Mouse (Mus musculus): ENCODE results near the gene Timd2. TPM values are rescaled to one million over a fixed set of nuclear protein-coding genes. Genes with fewer than 3 reads are reported as not detected.
A peak's percentile ranks its signal among the peaks of the same experiment; 100 is the strongest.
"Not testable (repeated sequence)": the region's sequence is repeated elsewhere in the genome, so short reads cannot be mapped to it uniquely, and the experiment has no call there.

Timd2 gene
- polyA plus RNA-seq, 1 experiment from 2014 or later, result 0.15 TPM

DNA sequence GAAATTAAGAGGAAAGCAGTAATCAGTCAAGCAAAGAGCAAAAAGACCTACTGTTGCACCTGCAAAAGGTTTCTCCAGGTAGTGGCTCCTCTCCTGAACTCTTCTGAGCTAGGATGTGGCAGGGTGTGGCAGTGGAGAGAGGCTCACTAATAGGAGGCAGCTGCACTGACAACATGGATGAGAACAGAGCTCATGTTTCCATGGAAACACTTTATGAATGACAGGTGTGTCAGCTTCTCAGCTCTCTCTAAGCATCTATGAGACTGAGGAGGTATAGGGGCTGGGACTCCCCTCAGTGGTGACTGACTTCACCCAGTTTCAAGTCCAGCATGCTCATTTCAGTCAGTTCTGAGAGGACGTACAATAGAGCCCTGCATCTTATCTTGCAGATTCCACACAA is 62.0 kb downstream of the Timd2 start:
- Histone ChIP-seq H3K27me3 (replicated peaks; ENCODE audit: low read depth, poor library complexity, severe bottlenecking) (no peaks in the 10 kb centered on the region), H3K4me3 (no peak overlapping the region), H3K36me3 (replicated peaks) (no peaks in the 10 kb centered on the region), H3K9me3 (no peaks in the 10 kb centered on the region), H3K4me1 (no peaks in the 10 kb centered on the region), H3K27ac (replicated peaks) (no peak overlapping the region)
- no peak for DNase-seq (ENCODE audit: low spot score)
- WGBS, result 78% methylated on average over 1 of the region's 1 CpGs

DNA sequence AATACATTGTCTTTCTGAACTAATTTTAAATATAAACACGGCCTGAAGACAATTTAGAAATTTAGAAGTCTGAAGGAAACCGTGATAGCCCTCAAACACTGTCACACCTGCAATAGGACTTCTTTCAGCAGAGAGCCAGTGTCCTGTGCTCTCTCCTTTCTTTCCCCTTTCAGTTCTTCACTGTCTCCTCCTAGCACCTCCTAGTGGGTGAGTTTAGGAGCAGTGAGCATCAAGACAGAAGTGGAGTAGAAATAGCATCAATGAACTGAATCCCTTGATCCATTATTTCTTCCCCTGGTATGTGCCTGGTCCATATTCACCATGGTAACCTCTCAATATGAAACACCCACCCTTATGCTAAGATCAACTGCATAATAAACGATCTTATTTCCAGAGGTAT is 70.3 kb downstream of the Timd2 start:
- WGBS, result 82% methylated on average over 3 of the region's 3 CpGs
- Histone ChIP-seq H3K9me3 (no peaks in the 10 kb centered on the region), H3K36me3 (replicated peaks) (no peaks in the 10 kb centered on the region), H3K4me1 (no peaks in the 10 kb centered on the region), H3K27me3 (replicated peaks; ENCODE audit: low read depth, poor library complexity, severe bottlenecking) (no peaks in the 10 kb centered on the region), H3K4me3 (no peak overlapping the region), H3K27ac (replicated peaks) (no peak overlapping the region)
- no peak for DNase-seq (ENCODE audit: low spot score)

DNA sequence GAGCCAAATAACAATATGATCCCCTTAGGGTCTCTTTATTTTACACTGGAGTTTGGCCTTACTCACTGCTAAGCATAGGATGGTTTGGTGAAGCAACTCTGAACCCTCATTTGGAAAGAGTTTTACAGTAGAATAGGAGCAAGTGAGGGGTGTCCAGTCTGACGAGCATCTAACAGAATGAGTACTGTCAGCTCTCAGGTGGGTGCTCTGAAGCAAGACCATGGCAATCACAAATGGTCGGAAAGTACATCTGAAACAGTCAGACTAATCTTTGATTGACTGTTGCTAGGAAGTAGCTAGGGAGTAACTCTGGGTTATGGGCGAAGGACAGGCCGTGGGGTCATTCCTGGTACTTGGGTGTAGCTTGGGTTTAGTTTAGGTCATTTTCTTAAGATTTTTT is 71.3 kb downstream of the Timd2 start:
- WGBS, result 90% methylated on average over 4 of the region's 4 CpGs
- H3K4me3 ChIP-seq; H3K27me3 ChIP-seq (replicated peaks; ENCODE audit: low read depth, poor library complexity, severe bottlenecking); H3K27ac ChIP-seq (replicated peaks); H3K4me1 ChIP-seq; DNase-seq (ENCODE audit: low spot score); H3K36me3 ChIP-seq (replicated peaks); H3K9me3 ChIP-seq: not testable (repeated sequence)

DNA sequence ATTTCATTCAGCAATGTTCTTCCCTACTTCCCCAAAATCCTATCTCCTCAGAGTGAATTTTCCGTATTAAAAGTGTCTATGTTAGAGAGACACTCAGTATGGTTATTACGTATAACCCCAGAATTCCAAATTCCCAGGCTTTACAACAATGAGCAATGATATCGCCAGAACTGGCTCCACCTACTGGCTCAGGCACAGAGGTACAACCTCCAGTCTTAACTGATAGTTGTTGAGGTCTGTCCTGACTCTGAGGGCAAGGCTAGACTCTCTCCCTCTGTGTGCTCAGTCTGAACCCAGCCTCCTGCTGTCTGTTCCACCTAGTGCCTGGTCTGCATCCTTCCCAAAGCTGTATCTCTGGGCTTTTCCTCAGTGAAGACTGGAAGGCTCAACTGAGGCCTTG is 75.2 kb downstream of the Timd2 start:
- 38% methylated on average over 3 of the region's 3 CpGs for WGBS
- H3K9me3 ChIP-seq, result no peaks in the 10 kb centered on the region
- H3K27me3 ChIP-seq (replicated peaks; ENCODE audit: low read depth, poor library complexity, severe bottlenecking), result no peaks in the 10 kb centered on the region
- no peak overlapping the region for H3K27ac ChIP-seq (replicated peaks)
- H3K4me1 ChIP-seq, result no peaks in the 10 kb centered on the region
- DNase-seq (ENCODE audit: low spot score), result peak; percentile 28
- H3K4me3 ChIP-seq, result no peak overlapping the region
- no peaks in the 10 kb centered on the region for H3K36me3 ChIP-seq (replicated peaks)

DNA sequence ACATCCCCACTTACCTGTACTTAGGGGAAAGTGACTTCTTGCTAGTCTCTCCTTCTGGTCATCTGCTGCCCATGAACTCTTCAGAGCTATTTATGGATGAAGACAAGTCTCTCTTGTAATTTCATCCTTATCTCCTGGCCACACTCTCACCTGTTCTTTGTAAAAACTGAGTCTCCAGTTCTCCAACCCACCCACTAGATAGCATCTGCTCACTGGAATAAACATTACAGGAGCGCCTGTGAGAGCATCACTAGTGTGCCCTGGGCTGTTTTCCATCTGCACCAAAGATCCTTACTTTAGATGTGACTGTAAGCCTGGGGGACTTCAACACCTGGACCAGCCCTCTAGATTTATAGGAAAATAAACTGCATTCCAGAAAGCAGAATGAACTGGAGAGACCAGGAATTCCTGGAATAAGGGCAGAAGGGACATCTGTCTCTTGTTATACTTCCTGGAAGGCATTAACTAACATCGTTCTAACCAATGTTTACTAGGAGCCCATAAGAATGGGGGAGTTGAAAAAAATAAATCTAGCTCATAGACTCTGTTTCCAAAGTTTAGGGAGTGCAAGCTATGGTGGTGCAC is 77.6 kb downstream of the Timd2 start, which contains the start of gene Dppa1:
TSS of gene Dppa1 (minus strand) at position 51 of the 585 bp plus-strand sequence.
- no peaks in the 10 kb centered on the region for H3K27me3 ChIP-seq (replicated peaks; ENCODE audit: low read depth, poor library complexity, severe bottlenecking)
- no peak within 1 kb of the TSS for H3K27ac ChIP-seq (replicated peaks)
- no peaks in the 10 kb centered on the region for H3K36me3 ChIP-seq (replicated peaks)
- 61% methylated on average over 2 of the region's 2 CpGs for WGBS
- no peaks in the 10 kb centered on the region for H3K4me1 ChIP-seq
- H3K4me3 ChIP-seq, result no peak within 1 kb of the TSS
- H3K9me3 ChIP-seq, result no peaks in the 10 kb centered on the region
- DNase-seq (ENCODE audit: low spot score), result no peak

DNA sequence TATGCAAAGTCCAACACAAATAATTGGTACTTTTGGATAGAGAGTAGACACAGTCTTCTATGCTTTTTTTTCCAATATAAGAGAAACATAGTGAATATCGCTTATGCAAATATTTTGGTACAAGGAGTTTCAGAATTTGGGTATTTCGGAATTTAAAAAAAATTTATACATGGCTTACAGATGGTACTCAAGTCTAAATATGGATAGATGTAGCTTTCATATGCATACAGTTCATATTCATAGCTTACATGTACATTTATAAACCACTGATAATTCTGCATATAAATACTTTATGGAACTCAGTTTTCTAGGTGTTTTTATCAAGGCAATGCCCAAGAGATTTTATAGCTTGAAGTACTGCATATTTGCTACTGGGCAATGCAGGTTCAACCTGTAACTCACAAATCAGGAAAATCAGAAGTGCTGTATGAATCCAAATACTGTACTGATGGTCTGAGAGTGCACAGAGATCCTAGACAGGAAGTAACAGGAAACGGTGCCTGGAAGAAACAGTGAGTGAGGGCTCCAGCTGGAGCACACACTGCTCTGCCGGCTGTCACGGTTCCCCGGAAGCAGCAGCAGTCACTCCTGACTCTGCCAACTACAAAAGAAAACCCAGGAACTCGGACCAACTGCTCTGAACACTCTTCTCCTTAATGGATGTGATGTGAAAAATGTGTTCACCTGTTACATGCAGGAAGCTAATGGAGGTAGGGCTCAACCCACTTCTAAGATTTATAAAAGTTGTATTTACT is 86.3 kb downstream of the Timd2 start:
- H3K36me3 ChIP-seq (replicated peaks), result no peaks in the 10 kb centered on the region
- H3K4me3 ChIP-seq, result no peak overlapping the region
- H3K9me3 ChIP-seq, result no peaks in the 10 kb centered on the region
- WGBS, result 70% methylated on average over 7 of the region's 7 CpGs
- H3K27ac ChIP-seq (replicated peaks), result no peak overlapping the region
- no peaks in the 10 kb centered on the region for H3K27me3 ChIP-seq (replicated peaks; ENCODE audit: low read depth, poor library complexity, severe bottlenecking)
- H3K4me1 ChIP-seq, result no peaks in the 10 kb centered on the region
- no peak for DNase-seq (ENCODE audit: low spot score)

DNA sequence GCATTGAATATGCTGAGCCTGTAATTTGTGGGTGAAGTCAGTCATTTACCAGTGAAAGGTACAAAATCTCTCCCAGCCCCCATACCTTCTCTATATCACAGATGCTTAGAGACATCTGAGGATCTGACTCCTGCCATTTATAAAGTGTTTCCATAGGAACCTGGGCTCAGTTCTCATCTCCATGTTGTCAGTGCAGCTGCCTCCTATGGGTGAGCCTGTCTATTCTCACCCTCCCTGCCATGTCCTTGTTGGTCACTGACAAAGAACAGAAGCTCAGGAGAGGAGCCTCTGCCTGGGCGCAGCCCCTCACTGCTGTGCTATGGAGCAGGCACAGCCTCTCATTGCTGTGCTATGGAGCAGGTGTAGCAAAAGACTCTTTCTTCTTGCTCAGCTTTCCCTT is 86.9 kb downstream of the Timd2 start:
- 84% methylated on average over 1 of the region's 1 CpGs for WGBS
- Histone ChIP-seq H3K27ac (replicated peaks) (no peak overlapping the region), H3K27me3 (replicated peaks; ENCODE audit: low read depth, poor library complexity, severe bottlenecking) (no peaks in the 10 kb centered on the region), H3K4me1 (no peaks in the 10 kb centered on the region), H3K9me3 (no peaks in the 10 kb centered on the region), H3K4me3 (no peak overlapping the region), H3K36me3 (replicated peaks) (no peaks in the 10 kb centered on the region)
- no peak for DNase-seq (ENCODE audit: low spot score)

Other genes with a start within 250 kb of the Timd2 start
- not detected in 2 replicates for gene Gm12169, start 182.8 kb downstream of the Timd2 start, polyA plus RNA-seq (2016; fragmentation: Nextera tagmentation; extraction: Ambion mirVana)
- not detected in 2 replicates for gene BC053393, start 135.5 kb downstream of the Timd2 start, polyA plus RNA-seq (2016; fragmentation: Nextera tagmentation; extraction: Ambion mirVana)
- gene Dppa1, start 77.8 kb downstream of the Timd2 start, polyA plus RNA-seq (2016; fragmentation: Nextera tagmentation; extraction: Ambion mirVana), result not detected in 2 replicates
- not detected in 2 replicates for gene Havcr1, start 28.0 kb upstream of the Timd2 start, polyA plus RNA-seq (2016; fragmentation: Nextera tagmentation; extraction: Ambion mirVana)
- 0.27 TPM in 1 of 2 replicates, not detected in the other for gene Timd4, start 103.7 kb upstream of the Timd2 start, polyA plus RNA-seq (2016; fragmentation: Nextera tagmentation; extraction: Ambion mirVana)